In the genomic region with DNA sequence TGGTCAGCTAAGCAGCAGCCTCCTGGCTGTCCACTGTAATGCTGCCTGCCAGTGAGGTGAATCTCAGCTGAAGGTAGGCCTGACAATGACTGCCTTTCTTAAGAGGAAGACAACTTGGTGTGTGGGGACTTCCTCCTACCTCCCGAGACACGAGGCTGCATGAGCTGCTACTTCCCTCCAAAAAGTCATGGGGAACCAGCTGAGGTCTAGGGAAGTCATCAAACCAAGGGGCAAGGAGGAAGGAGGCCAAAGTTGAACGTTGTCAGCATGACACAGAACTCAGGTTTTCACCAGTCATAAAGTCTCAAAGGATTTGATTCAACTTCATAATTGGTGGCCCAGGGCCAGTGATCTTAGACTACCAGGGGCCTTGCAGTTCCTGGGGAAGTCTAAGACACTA, we compare ENCODE assay signal across 17 mouse cellular contexts. TPM values are rescaled to one million over a fixed set of nuclear protein-coding genes. Genes with fewer than 3 reads are reported as not detected.
A peak's percentile ranks its signal among the peaks of the same experiment; 100 is the strongest.
DNase-seq lines count a peak whose midpoint lies in the region; ATAC-seq and TF ChIP-seq lines count a peak whose summit lies in the region.
"Had no signal": no experiment of that assay in that cellular context is flagged by ENCODE, and none has a peak within 500 bp of the region (broad histone marks: within the 10 kb centered on the region; RNA-seq: fewer than 3 reads in every experiment).

No protein-coding gene starts in this region.

- intact Hi-C loops in heart, postnatal 36 days (cut with DNase I) = no loop called here

- H3K4me3 ChIP-seq in stomach, postnatal 0 days (ENCODE audit: low read depth, low read length) = no peak overlapping the region
- no peak overlapping the region for H3K4me3 ChIP-seq in hindbrain, embryonic 13.5 days
- H3K4me3 ChIP-seq: embryonic facial prominence, embryonic 12.5 days; forebrain, embryonic 12.5 days; limb, embryonic 10.5 days; lung, embryonic 15.5 days; myocyte had no signal

- no peaks in the 10 kb centered on the region for H3K36me3 ChIP-seq in stomach, postnatal 0 days (ENCODE audit: control insufficient read depth, insufficient read depth, low read length)
- H3K36me3 ChIP-seq in hindbrain, embryonic 13.5 days = 0 out of 2 replicates have a peak, but pooled peaks cover 18% of the 10 kb centered on the region

- H3K27ac ChIP-seq in stomach, postnatal 0 days (replicated peaks) = no peak overlapping the region
- H3K27ac ChIP-seq in hindbrain, embryonic 13.5 days = no peak overlapping the region
- H3K27ac ChIP-seq: embryonic facial prominence, embryonic 12.5 days; forebrain, embryonic 12.5 days; limb, embryonic 10.5 days; lung, embryonic 15.5 days had no signal

- peak; percentile 46 for DNase-seq in heart, adult 8-10 months (ENCODE audit: low spot score)
- DNase-seq in heart, postnatal 36 days = no peak
- DNase-seq in spleen, postnatal 36 days (ENCODE audit: low spot score in 2 of 2) = peak; percentile 58 to 63
- DNase-seq in spleen, adult 12 weeks (ENCODE audit: low spot score) = no peak
- peak; percentile 60 for DNase-seq in lung, postnatal 36 days
- peak; percentile 43 for DNase-seq in thymus, postnatal 4 days
- DNase-seq in stomach, postnatal 0 days (ENCODE audit: low spot score) = no peak
- DNase-seq: cerebellum, postnatal 10 days; gastrocnemius, postnatal 14 days; kidney, adult 11 months had no signal

- 77% methylated on average over 3 of the region's 3 CpGs for WGBS in stomach, postnatal 0 days
- 84% methylated on average over 3 of the region's 3 CpGs for WGBS in hindbrain, embryonic 13.5 days

- no peaks in the 10 kb centered on the region for H3K27me3 ChIP-seq in stomach, postnatal 0 days (ENCODE audit: control insufficient read depth, insufficient read depth, low read length)
- H3K27me3 ChIP-seq in hindbrain, embryonic 13.5 days = no peaks in the 10 kb centered on the region
- H3K27me3 ChIP-seq: embryonic facial prominence, embryonic 12.5 days; forebrain, embryonic 12.5 days; lung, embryonic 15.5 days had no signal

- H3K9me3 ChIP-seq in stomach, postnatal 0 days (ENCODE audit: control insufficient read depth, low read length) = no peaks in the 10 kb centered on the region
- H3K9me3 ChIP-seq in hindbrain, embryonic 13.5 days = no peaks in the 10 kb centered on the region
- H3K9me3 ChIP-seq: embryonic facial prominence, embryonic 12.5 days; forebrain, embryonic 12.5 days; limb, embryonic 10.5 days; lung, embryonic 15.5 days had no signal

- ATAC-seq in stomach, postnatal 0 days (ENCODE audit: low FRiP score, low TSS enrichment) = no peak
- ATAC-seq in hindbrain, embryonic 13.5 days (ENCODE audit: low FRiP score) = no peak
- ATAC-seq: CD4-positive, CD25-positive, alpha-beta regulatory T cell, adult 4 months had no signal

- H3K9ac ChIP-seq in stomach, postnatal 0 days (ENCODE audit: low read length) = no peak overlapping the region
- H3K9ac ChIP-seq in hindbrain, embryonic 13.5 days = no peak overlapping the region
- H3K9ac ChIP-seq: embryonic facial prominence, embryonic 12.5 days; forebrain, embryonic 12.5 days; lung, embryonic 15.5 days had no signal

- H3K4me2 ChIP-seq in stomach, postnatal 0 days (replicated peaks; ENCODE audit: low read depth) = no peak overlapping the region
- H3K4me2 ChIP-seq in hindbrain, embryonic 13.5 days = no peak overlapping the region
- H3K4me2 ChIP-seq: embryonic facial prominence, embryonic 12.5 days; forebrain, embryonic 12.5 days; lung, embryonic 15.5 days had no signal

- H3K4me1 ChIP-seq in stomach, postnatal 0 days (replicated peaks; ENCODE audit: control insufficient read depth, insufficient read depth) = no peaks in the 10 kb centered on the region
- H3K4me1 ChIP-seq in hindbrain, embryonic 13.5 days (replicated peaks) = no peaks in the 10 kb centered on the region
- H3K4me1 ChIP-seq: embryonic facial prominence, embryonic 12.5 days; forebrain, embryonic 12.5 days had no signal

- no peak for TF ChIP-seq EP300 in stomach, postnatal 0 days (optimal IDR thresholded peaks at IDR 0.05)

- TF ChIP-seq CTCF in stomach, postnatal 0 days (IDR thresholded peaks at IDR 0.05; ENCODE audit: low read depth) = no peak

RNA-seq across cellular contexts. Expression of a gene that starts 11.6 kb away (rescaled TPM):
- total RNA-seq in heart, adult 8-10 months (2022) = 10 to 100 TPM; 22.6 to 27.5 (median 24.7) TPM
- total RNA-seq in heart, postnatal 36 days (2021) = 10 to 100 TPM; 28.0 to 28.4 TPM
- 18.1 and 19.1 TPM in 2 replicates for polyA plus RNA-seq in stomach, postnatal 0 days (2015; fragmentation: Nextera tagmentation; extraction: Ambion mirVana)
- polyA plus RNA-seq in hindbrain, embryonic 13.5 days (2015; fragmentation: Nextera tagmentation; extraction: Ambion mirVana) = 23.4 and 24.4 TPM in 2 replicates

RNA-seq across cellular contexts. Expression of a gene that starts 34.8 kb away (rescaled TPM):
- 1 to 10 TPM; 3.2 to 4.4 (median 3.7) TPM for total RNA-seq in heart, adult 8-10 months (2022)
- total RNA-seq in heart, postnatal 36 days (2021) = 1 to 10 TPM; 5.8 to 6.5 TPM
- polyA plus RNA-seq in stomach, postnatal 0 days (2015; fragmentation: Nextera tagmentation; extraction: Ambion mirVana) = 2.3 and 2.5 TPM in 2 replicates
- polyA plus RNA-seq in hindbrain, embryonic 13.5 days (2015; fragmentation: Nextera tagmentation; extraction: Ambion mirVana) = 2.7 and 3.8 TPM in 2 replicates

RNA-seq across cellular contexts. Expression of a gene that starts 40.7 kb away (rescaled TPM):
- under 1 TPM in 3 of 4 experiments, not detected in 1; 0.44 to 0.69 (median 0.44) TPM for total RNA-seq in heart, adult 8-10 months (2022)
- total RNA-seq in heart, postnatal 36 days (2021) = under 1 TPM; 0.28 to 0.49 TPM
- polyA plus RNA-seq in stomach, postnatal 0 days (2015; fragmentation: Nextera tagmentation; extraction: Ambion mirVana) = 3.7 and 4.6 TPM in 2 replicates
- polyA plus RNA-seq in hindbrain, embryonic 13.5 days (2015; fragmentation: Nextera tagmentation; extraction: Ambion mirVana) = 0.23 and 0.87 TPM in 2 replicates
- total RNA-seq: gastrocnemius, postnatal 14 days had no signal
- polyA plus RNA-seq: CD4-positive, CD25-positive, alpha-beta regulatory T cell, adult 4 months had no signal

Comparison
In these comparisons a context has a peak if more than half of its experiments do, and no peak if none do; other contexts are left out.
1. DNase-seq: peak in heart, adult 8-10 months (single experiment), spleen, postnatal 36 days (2 of 2), lung, postnatal 36 days (single experiment) and thymus, postnatal 4 days (single experiment); none in heart, postnatal 36 days (0 of 2), spleen, adult 12 weeks (single experiment) and stomach, postnatal 0 days (single experiment).